Mouse (Mus musculus): ENCODE results near the gene Bmp8b.
A peak's percentile ranks its signal among the peaks of the same experiment; 100 is the strongest.
"Not testable (repeated sequence)": the region's sequence is repeated elsewhere in the genome, so short reads cannot be mapped to it uniquely, and the experiment has no call there.

Gene Bmp8b

GRCm38 (mm10) chr4:123111275-123111983, 6.5 kb downstream of the Bmp8b start:
- DNase-seq (ENCODE audit: low spot score in 2 of 2): not testable (repeated sequence)

GRCm38 (mm10) chr4:123112216-123112764, 7.3 kb downstream of the Bmp8b start:
- no peak for DNase-seq (ENCODE audit: low spot score in 2 of 2)

GRCm38 (mm10) chr4:123114651-123115050, 9.7 kb downstream of the Bmp8b start:
- DNase-seq (ENCODE audit: low spot score in 2 of 2): not testable (repeated sequence)

- no peak for DNase-seq (ENCODE audit: low spot score in 2 of 2)
Observed at GRCm38 (mm10) chr4:123116011-123116410, 11.0 kb downstream of the Bmp8b start, which contains the start of gene Oxct2b. Oxct2b (plus strand) TSS chr4:123116266.

- DNase-seq (ENCODE audit: low spot score in 2 of 2): not testable (repeated sequence)
Observed at GRCm38 (mm10) chr4:123116640-123117039, 11.7 kb downstream of the Bmp8b start.

- DNase-seq (ENCODE audit: low spot score in 2 of 2): no peak
Observed at GRCm38 (mm10) chr4:123121286-123121685, 16.3 kb downstream of the Bmp8b start.

GRCm38 (mm10) chr4:123126626-123127025, 21.7 kb downstream of the Bmp8b start:
- DNase-seq (ENCODE audit: low spot score in 2 of 2): no peak

GRCm38 (mm10) chr4:123127051-123127450, 22.1 kb downstream of the Bmp8b start:
- DNase-seq (ENCODE audit: low spot score in 2 of 2): no peak

- no peak for DNase-seq (ENCODE audit: low spot score in 2 of 2)
Observed at GRCm38 (mm10) chr4:123137551-123137950, 32.6 kb downstream of the Bmp8b start.

- peak; percentile 31 to 67 for DNase-seq (ENCODE audit: low spot score in 2 of 2)
Observed at GRCm38 (mm10) chr4:123139513-123140154, 34.7 kb downstream of the Bmp8b start, which contains the start of gene Ppie. Ppie (minus strand) TSS chr4:123139951.

GRCm38 (mm10) chr4:123147446-123148150, 42.6 kb downstream of the Bmp8b start:
- DNase-seq (ENCODE audit: low spot score in 2 of 2): no peak

- DNase-seq (ENCODE audit: low spot score in 2 of 2): no peak
Observed at GRCm38 (mm10) chr4:123152003-123152402, 47.0 kb downstream of the Bmp8b start.

GRCm38 (mm10) chr4:123152976-123153375, 48.0 kb downstream of the Bmp8b start:
- peak; percentile 57 to 70 for DNase-seq (ENCODE audit: low spot score in 2 of 2)

GRCm38 (mm10) chr4:123155004-123155403, 50.0 kb downstream of the Bmp8b start:
- no peak for DNase-seq (ENCODE audit: low spot score in 2 of 2)

GRCm38 (mm10) chr4:123155427-123155826, 50.5 kb downstream of the Bmp8b start:
- DNase-seq (ENCODE audit: low spot score in 2 of 2): no peak

GRCm38 (mm10) chr4:123155840-123156239, 50.9 kb downstream of the Bmp8b start:
- no peak for DNase-seq (ENCODE audit: low spot score in 2 of 2)

GRCm38 (mm10) chr4:123160571-123160970, 55.6 kb downstream of the Bmp8b start:
- no peak for DNase-seq (ENCODE audit: low spot score in 2 of 2)

- not testable (repeated sequence) for DNase-seq (ENCODE audit: low spot score in 2 of 2)
Observed at GRCm38 (mm10) chr4:123161251-123161650, 56.3 kb downstream of the Bmp8b start.

GRCm38 (mm10) chr4:123162305-123162917, 57.4 kb downstream of the Bmp8b start:
- DNase-seq (ENCODE audit: low spot score in 2 of 2): no peak

GRCm38 (mm10) chr4:123164157-123164556, 59.2 kb downstream of the Bmp8b start:
- DNase-seq (ENCODE audit: low spot score in 2 of 2): no peak

GRCm38 (mm10) chr4:123171811-123172210, 66.8 kb downstream of the Bmp8b start:
- DNase-seq (ENCODE audit: low spot score in 2 of 2): no peak

Measured in frontal cortex, postnatal 10 days (tissue).